Mouse (Mus musculus) G1E (cell line): ENCODE data around the gene C1qtnf4. TPM values are rescaled to one million over a fixed set of nuclear protein-coding genes. Genes with fewer than 3 reads are reported as not detected.

Experiments used
- ATAC-seq: 2 replicates; pipeline ENCODE4 v1.8.0; 2016; ENCODE audit warnings: mild to moderate bottlenecking; ENCODE audit not compliant: insufficient number of reproducible peaks, poor library complexity, low FRiP score, severe bottlenecking; ENCODE audit errors: extremely low read depth
- DNase-seq: peaks from one replicate; pipeline ENCODE4 v3.0.0; 2012; ENCODE audit warnings: low spot score
- H3K27me3 ChIP-seq: 2 replicates; pipeline ENCODE4 v1.6.1; 2012; ENCODE audit warnings: mild to moderate bottlenecking, low read length, inconsistent platforms; ENCODE audit not compliant: insufficient read depth
- H3K36me3 ChIP-seq: replicated peaks from 2 replicates; pipeline ENCODE3; 2012; ENCODE audit warnings: mild to moderate bottlenecking, inconsistent platforms
- H3K4me1 ChIP-seq: 2 replicates; pipeline ENCODE4 v1.6.1; 2012; ENCODE audit warnings: low read depth, low read length, inconsistent platforms, mixed read lengths; ENCODE audit not compliant: insufficient read depth
- H3K4me3 ChIP-seq: 2 replicates; pipeline ENCODE4 v1.5.1; 2012; ENCODE audit warnings: low read depth, mild to moderate bottlenecking, inconsistent platforms, low read length, moderate library complexity, mixed read lengths
- H3K9me3 ChIP-seq: replicated peaks from 2 replicates; pipeline ENCODE4 v1.6.1; 2012; ENCODE audit warnings: inconsistent platforms
- CTCF ChIP-seq: IDR thresholded peaks from 2 replicates; pipeline ENCODE4 v1.5.1; 2012; ENCODE audit warnings: low read depth, low read length, inconsistent platforms, mixed read lengths
- GATA1 ChIP-seq: IDR thresholded peaks from 2 replicates; pipeline ENCODE4 v1.6.1; 2012; ENCODE audit warnings: borderline replicate concordance, low read length, inconsistent platforms, mixed read lengths
- GATA2 ChIP-seq: IDR thresholded peaks from 2 replicates; pipeline ENCODE4 v1.6.1; 2012; ENCODE audit warnings: low read depth, low read length, inconsistent platforms, borderline replicate concordance
- POLR2AphosphoS5 ChIP-seq: IDR thresholded peaks from 2 replicates; pipeline ENCODE4 v1.6.1; 2012; ENCODE audit warnings: low read depth, low read length, inconsistent platforms; ENCODE audit not compliant: insufficient replicate concordance
- TAL1 ChIP-seq: conservative IDR thresholded peaks from 2 replicates; pipeline ENCODE4 v1.6.1; 2012; ENCODE audit warnings: low read depth, low read length, inconsistent platforms, mixed read lengths
- polyA plus RNA-seq: library from polyadenylated mRNA; stranded (reverse); fragments of >175 nt; gene quantifications from 2 replicates; pipeline ENCODE4 v1.2.3, GENCODE M21; 2012
- total RNA-seq, 2 experiments: library from RNA; stranded (forward) in 1 of 2; stranded (reverse) in 1 of 2; fragments of 200-1000 nt in 1 of 2; fragments of >200 nt in 1 of 2; fragmentation: Nextera tagmentation in 1 of 2; gene quantifications; 2 replicates each; pipeline ENCODE4 v1.2.3; 2014 to 2017

Gene C1qtnf4
- total and polyA plus RNA-seq, 3 experiments = 0.16 TPM; not detected in 2

- H3K27me3 ChIP-seq = no peaks in the 10 kb centered on the region
- no peaks in the 10 kb centered on the region for H3K9me3 ChIP-seq
- no peak for DNase-seq
- H3K4me3 ChIP-seq = no peak overlapping the region
- 0 out of 2 replicates have a peak, but pooled peaks have one; percentile 41 for ATAC-seq
- peaks cover 49% of the 10 kb centered on the region for H3K4me1 ChIP-seq
- peaks cover 66% of the 10 kb centered on the region for H3K36me3 ChIP-seq
- TF ChIP-seq GATA1 (no peak), GATA2 (no peak), POLR2AphosphoS5 (no peak), CTCF (peak; percentile 49; the same call in 1 of the 2 replicates)
Observed at GRCm38 (mm10) chr2:90866524-90866923, 19.1 kb upstream of the C1qtnf4 start.

DNA sequence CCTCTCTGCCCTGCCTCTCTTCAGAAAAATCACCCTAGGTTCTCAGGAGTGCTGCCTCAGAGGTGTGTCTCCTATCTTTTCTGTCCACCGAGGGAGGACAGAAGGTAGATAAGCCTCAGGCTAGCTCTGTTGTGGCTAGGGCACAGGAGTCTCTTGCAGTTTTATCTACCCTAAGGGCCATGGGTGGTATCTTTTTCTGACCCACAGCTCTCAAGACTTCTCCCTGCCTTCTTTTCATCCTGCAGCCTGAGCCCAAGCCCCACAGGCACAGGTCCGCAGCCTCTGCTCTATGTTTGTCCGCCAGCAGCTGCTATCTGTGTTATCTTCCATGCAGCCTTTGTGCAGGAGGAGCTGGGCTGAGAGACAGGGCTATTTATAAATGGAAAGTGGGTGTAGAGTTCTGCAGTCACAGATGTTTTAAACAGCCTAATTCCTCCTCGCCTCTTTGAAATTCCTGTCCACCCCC, 15.5 kb upstream of the C1qtnf4 start:
- H3K4me3 ChIP-seq = peak overlapping the region; percentile 47; the same call in 1 of the 2 replicates
- no peaks in the 10 kb centered on the region for H3K9me3 ChIP-seq
- DNase-seq = peak; percentile 56
- peak; percentile 92 for ATAC-seq
- TF ChIP-seq CTCF (no peak), POLR2AphosphoS5 (no peak), TAL1 (peak; percentile 52), GATA2 (no peak)
- peaks cover 35% of the 10 kb centered on the region for H3K36me3 ChIP-seq
- peaks cover 56% of the 10 kb centered on the region for H3K4me1 ChIP-seq
- H3K27me3 ChIP-seq = no peaks in the 10 kb centered on the region

- H3K9me3 ChIP-seq = no peaks in the 10 kb centered on the region
- no peak for DNase-seq
- no peak for ATAC-seq
- H3K4me3 ChIP-seq = no peak overlapping the region; the same call in 1 of the 2 replicates
- TF ChIP-seq POLR2AphosphoS5 (no peak), TAL1 (no peak), CTCF (no peak), GATA2 (no peak), GATA1 (no peak)
- H3K36me3 ChIP-seq = peaks cover 25% of the 10 kb centered on the region
- no peaks in the 10 kb centered on the region for H3K27me3 ChIP-seq
- H3K4me1 ChIP-seq = peaks cover 57% of the 10 kb centered on the region
Observed at GRCm38 (mm10) chr2:90871180-90871961, 14.3 kb upstream of the C1qtnf4 start.

GRCm38 (mm10) chr2:90874025-90874424, 11.6 kb upstream of the C1qtnf4 start:
- no peaks in the 10 kb centered on the region for H3K9me3 ChIP-seq
- H3K4me1 ChIP-seq = peaks cover 33% of the 10 kb centered on the region
- H3K4me3 ChIP-seq = no peak overlapping the region
- no peak for ATAC-seq
- TF ChIP-seq GATA1 (no peak), POLR2AphosphoS5 (no peak), TAL1 (no peak)
- H3K27me3 ChIP-seq = 0 out of 2 replicates have a peak, but pooled peaks cover 2% of the 10 kb centered on the region
- H3K36me3 ChIP-seq = peaks cover 1% of the 10 kb centered on the region
- no peak for DNase-seq

DNA sequence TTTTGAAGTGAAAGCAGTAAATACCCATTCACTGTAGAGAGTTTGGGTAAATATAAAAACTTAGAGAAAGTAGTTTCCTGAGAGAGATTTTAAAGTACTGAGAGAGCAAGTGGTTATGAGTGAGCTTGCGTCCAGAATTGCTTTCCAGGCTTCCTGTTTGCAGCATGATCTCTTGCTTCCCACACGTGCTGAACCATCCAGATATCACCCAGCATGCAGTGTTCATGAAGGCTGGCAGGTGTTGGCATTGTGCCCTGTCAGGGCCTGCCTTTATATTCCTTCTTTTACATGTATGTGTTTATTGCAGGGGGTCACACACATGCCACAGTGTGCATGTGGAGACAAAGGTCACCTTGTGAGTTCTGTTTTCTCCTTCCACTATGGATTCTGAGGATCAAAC, 10.4 kb upstream of the C1qtnf4 start:
- Histone ChIP-seq H3K9me3 (no peaks in the 10 kb centered on the region), H3K4me3 (no peak overlapping the region), H3K36me3 (no peaks in the 10 kb centered on the region), H3K27me3 (0 out of 2 replicates have a peak, but pooled peaks cover 5% of the 10 kb centered on the region), H3K4me1 (peaks cover 32% of the 10 kb centered on the region)
- DNase-seq = no peak
- TF ChIP-seq CTCF (no peak), POLR2AphosphoS5 (no peak), TAL1 (no peak), GATA2 (no peak), GATA1 (no peak)
- no peak for ATAC-seq

DNA sequence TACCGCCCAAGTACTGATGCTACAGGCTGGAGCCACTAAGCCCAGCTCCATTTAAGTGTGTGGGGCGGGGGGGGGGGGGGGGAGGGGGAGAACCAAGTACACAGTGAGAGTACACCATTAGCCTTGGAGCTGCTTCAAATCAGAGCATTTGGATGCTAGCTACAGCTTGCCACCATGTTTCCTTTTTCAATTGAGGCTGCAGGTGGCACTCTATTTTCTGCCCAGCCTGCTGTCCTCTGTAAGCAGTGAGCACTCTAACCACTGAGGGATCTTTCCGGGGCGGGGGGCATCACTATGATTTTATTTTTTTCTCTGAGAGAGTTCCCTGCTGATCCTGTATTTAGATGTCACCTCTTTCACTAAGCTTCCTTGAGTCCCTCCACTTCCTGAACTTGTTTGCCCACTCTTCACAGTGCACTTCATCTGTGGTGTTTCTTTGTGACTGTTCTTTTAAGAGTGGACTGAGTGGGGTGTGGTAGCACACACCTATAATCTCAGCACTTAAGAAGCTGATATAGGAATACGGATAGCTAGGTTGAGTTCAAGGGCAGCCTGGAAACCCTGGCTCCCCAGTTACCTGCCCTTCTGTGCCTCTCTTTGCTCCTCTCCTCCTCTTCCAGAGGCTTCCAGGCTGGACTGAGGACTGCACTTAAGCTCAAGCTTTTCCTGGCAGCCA, 7.9 kb upstream of the C1qtnf4 start:
- H3K27me3 ChIP-seq = peaks cover 10% of the 10 kb centered on the region; the same call in 1 of the 2 replicates
- H3K4me3 ChIP-seq = no peak overlapping the region
- no peaks in the 10 kb centered on the region for H3K36me3 ChIP-seq
- no peaks in the 10 kb centered on the region for H3K9me3 ChIP-seq
- H3K4me1 ChIP-seq = peaks cover 21% of the 10 kb centered on the region
- no peak for DNase-seq
- no peak for ATAC-seq
- TF ChIP-seq TAL1 (no peak), POLR2AphosphoS5 (no peak), GATA2 (no peak), CTCF (no peak), GATA1 (no peak)

GRCm38 (mm10) chr2:90879419-90879818, 6.2 kb upstream of the C1qtnf4 start:
- H3K9me3 ChIP-seq = peaks cover 7% of the 10 kb centered on the region
- DNase-seq (no peak), ATAC-seq (no peak)
- TF ChIP-seq CTCF = no peak
- no peak for TF ChIP-seq POLR2AphosphoS5
- no peak for TF ChIP-seq TAL1
- TF ChIP-seq GATA1 = no peak
- no peak for TF ChIP-seq GATA2
- no peaks in the 10 kb centered on the region for H3K36me3 ChIP-seq
- no peak overlapping the region for H3K4me3 ChIP-seq
- H3K4me1 ChIP-seq = peaks cover 21% of the 10 kb centered on the region
- H3K27me3 ChIP-seq = peaks cover 12% of the 10 kb centered on the region
